Mouse (Mus musculus): ENCODE measurements around the gene Kalrn. TPM values are rescaled to one million over a fixed set of nuclear protein-coding genes. Genes with fewer than 3 reads are reported as not detected.

Kalrn gene
- total and polyA plus RNA-seq, 2 experiments from 2014 or later: 19.4 to 44.5 TPM

DNA sequence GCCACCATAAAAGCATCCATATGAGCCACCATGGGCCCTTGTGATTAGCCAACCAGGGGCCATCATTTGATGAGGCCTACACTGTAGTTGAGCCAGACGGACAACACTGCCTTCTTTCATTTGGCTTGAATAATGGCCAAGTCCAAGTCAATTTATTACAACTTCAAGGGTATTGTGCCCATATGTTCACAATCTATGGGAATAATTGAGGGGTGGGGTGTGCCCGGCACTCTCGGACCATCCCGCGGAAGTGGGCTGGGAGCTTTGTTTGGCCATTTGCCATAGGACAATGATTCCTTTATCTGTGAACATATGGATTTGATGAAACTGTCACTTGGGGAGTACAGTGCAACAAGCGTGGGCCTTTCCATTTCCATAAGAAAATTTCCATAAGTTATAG, 89.6 kb downstream of the Kalrn start:
- WGBS: 89% methylated on average over 6 of the region's 6 CpGs
- no peaks in the 10 kb centered on the region for H3K9me3 ChIP-seq (replicated peaks; ENCODE audit: control insufficient read depth, low read length)
- no peak for DNase-seq (ENCODE audit: low spot score)

DNA sequence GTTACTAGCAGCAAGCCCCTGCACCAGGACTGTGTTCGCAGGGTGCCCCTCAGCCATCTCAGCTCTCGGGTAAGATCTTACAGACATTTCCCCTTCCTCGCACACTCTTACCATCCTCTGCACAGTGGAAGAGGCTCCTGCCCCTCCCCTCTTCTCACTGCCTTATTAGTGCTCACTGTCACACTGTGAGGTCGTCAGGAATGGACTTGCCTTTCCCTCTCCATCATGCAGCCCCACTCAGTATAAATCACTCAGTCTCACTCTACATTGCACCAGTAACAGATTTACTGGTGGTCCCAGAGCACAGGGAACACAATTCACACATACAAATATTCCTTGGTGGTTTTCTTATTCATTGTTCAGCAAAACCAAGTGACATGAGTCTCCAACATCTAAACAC, 98.6 kb downstream of the Kalrn start:
- no peak overlapping the region for H3K4me2 ChIP-seq (ENCODE audit: low read depth, low read length)
- TF ChIP-seq EP300 (IDR thresholded peaks at IDR 0.05; ENCODE audit: low read depth): no peak
- no peak for TF ChIP-seq CTCF (IDR thresholded peaks at IDR 0.05; ENCODE audit: low read depth)
- no peak overlapping the region for H3K4me3 ChIP-seq (ENCODE audit: low read depth, low read length)
- peaks cover 24% of the 10 kb centered on the region for H3K4me1 ChIP-seq (ENCODE audit: control insufficient read depth, insufficient read depth)
- no peaks in the 10 kb centered on the region for H3K27me3 ChIP-seq (ENCODE audit: control insufficient read depth, insufficient read depth, low read length)
- H3K9ac ChIP-seq (replicated peaks; ENCODE audit: low read depth, low read length): no peak overlapping the region
- no peaks in the 10 kb centered on the region for H3K9me3 ChIP-seq (replicated peaks; ENCODE audit: control insufficient read depth, low read length)
- H3K27ac ChIP-seq (ENCODE audit: low read depth): no peak overlapping the region
- H3K36me3 ChIP-seq (replicated peaks; ENCODE audit: control insufficient read depth, insufficient read depth, low read length): no peaks in the 10 kb centered on the region
- DNase-seq (ENCODE audit: low spot score) (no peak), ATAC-seq (ENCODE audit: insufficient read depth, low read depth) (no peak)
- WGBS: 67% methylated on average over 4 of the region's 4 CpGs

More for the DNA sequence above, 89.6 kb downstream of the Kalrn start:
- Histone ChIP-seq H3K27me3 (ENCODE audit: control insufficient read depth, insufficient read depth, low read length) (no peaks in the 10 kb centered on the region), H3K4me3 (ENCODE audit: low read depth, low read length) (no peak overlapping the region), H3K4me1 (ENCODE audit: control insufficient read depth, insufficient read depth) (peaks cover 26% of the 10 kb centered on the region), H3K36me3 (replicated peaks; ENCODE audit: control insufficient read depth, insufficient read depth, low read length) (no peaks in the 10 kb centered on the region), H3K4me2 (ENCODE audit: low read depth, low read length) (no peak overlapping the region), H3K27ac (ENCODE audit: low read depth) (no peak overlapping the region), H3K9ac (replicated peaks; ENCODE audit: low read depth, low read length) (no peak overlapping the region)
- no peak for ATAC-seq (ENCODE audit: insufficient read depth, low read depth)
- TF ChIP-seq EP300 (IDR thresholded peaks at IDR 0.05; ENCODE audit: low read depth) (no peak), CTCF (IDR thresholded peaks at IDR 0.05; ENCODE audit: low read depth) (no peak)

DNA sequence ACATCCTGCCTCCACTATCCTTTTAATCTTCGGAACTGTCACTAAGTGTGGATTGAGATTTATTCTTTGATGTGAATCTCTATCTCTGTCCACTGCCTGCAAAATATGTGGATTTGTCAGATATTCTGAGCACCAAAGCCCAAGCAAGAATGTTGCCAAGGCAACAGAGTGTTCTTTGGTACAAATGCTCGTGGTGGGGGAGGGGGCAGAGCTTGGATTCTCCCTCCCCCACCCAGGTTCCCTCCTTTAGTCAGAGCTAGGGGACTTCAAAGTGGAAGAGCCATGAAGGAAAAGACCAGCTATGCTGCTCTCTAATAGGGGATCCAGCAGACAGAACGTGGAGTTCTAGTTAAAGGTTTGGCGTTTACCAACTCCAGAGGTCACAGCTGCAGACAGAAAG, 99.4 kb downstream of the Kalrn start:
- Histone ChIP-seq H3K9me3 (replicated peaks; ENCODE audit: control insufficient read depth, low read length) (no peaks in the 10 kb centered on the region), H3K4me3 (ENCODE audit: low read depth, low read length) (no peak overlapping the region), H3K9ac (replicated peaks; ENCODE audit: low read depth, low read length) (no peak overlapping the region), H3K36me3 (replicated peaks; ENCODE audit: control insufficient read depth, insufficient read depth, low read length) (no peaks in the 10 kb centered on the region), H3K4me2 (ENCODE audit: low read depth, low read length) (no peak overlapping the region), H3K27me3 (ENCODE audit: control insufficient read depth, insufficient read depth, low read length) (no peaks in the 10 kb centered on the region), H3K4me1 (ENCODE audit: control insufficient read depth, insufficient read depth) (peaks cover 26% of the 10 kb centered on the region), H3K27ac (ENCODE audit: low read depth) (no peak overlapping the region)
- no peak for ATAC-seq (ENCODE audit: insufficient read depth, low read depth)
- DNase-seq (ENCODE audit: low spot score): no peak
- WGBS: 63% methylated on average over 4 of the region's 4 CpGs
- TF ChIP-seq CTCF (IDR thresholded peaks at IDR 0.05; ENCODE audit: low read depth): no peak
- no peak for TF ChIP-seq EP300 (IDR thresholded peaks at IDR 0.05; ENCODE audit: low read depth)

DNA sequence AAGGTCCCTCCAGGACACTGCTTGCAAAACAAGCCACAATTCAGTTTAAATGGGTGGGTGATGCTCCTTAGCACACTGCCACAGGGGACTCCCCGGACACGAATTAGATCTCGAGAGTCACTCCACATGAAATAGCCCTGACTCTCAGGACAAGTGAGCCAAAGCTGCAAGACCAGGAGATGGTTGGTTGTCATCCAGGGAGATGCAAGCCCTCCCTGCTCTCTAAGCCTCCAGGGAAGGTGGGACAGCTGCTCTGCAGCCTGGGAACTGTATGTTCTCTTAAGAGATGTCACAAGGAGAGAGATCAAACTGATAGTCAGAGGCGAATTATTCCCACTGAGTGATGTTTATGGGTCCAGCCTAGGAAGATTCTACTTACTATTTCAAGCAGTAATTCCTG, 101.9 kb downstream of the Kalrn start:
- Histone ChIP-seq H3K9ac (replicated peaks; ENCODE audit: low read depth, low read length) (no peak overlapping the region), H3K27ac (ENCODE audit: low read depth) (no peak overlapping the region), H3K9me3 (replicated peaks; ENCODE audit: control insufficient read depth, low read length) (no peaks in the 10 kb centered on the region), H3K4me1 (ENCODE audit: control insufficient read depth, insufficient read depth) (peaks cover 35% of the 10 kb centered on the region), H3K27me3 (ENCODE audit: control insufficient read depth, insufficient read depth, low read length) (no peaks in the 10 kb centered on the region), H3K4me2 (ENCODE audit: low read depth, low read length) (no peak overlapping the region), H3K4me3 (ENCODE audit: low read depth, low read length) (no peak overlapping the region), H3K36me3 (replicated peaks; ENCODE audit: control insufficient read depth, insufficient read depth, low read length) (no peaks in the 10 kb centered on the region)
- DNase-seq (ENCODE audit: low spot score): no peak
- ATAC-seq (ENCODE audit: insufficient read depth, low read depth): no peak
- no peak for TF ChIP-seq EP300 (IDR thresholded peaks at IDR 0.05; ENCODE audit: low read depth)
- no peak for TF ChIP-seq CTCF (IDR thresholded peaks at IDR 0.05; ENCODE audit: low read depth)
- 72% methylated on average over 4 of the region's 4 CpGs for WGBS

DNA sequence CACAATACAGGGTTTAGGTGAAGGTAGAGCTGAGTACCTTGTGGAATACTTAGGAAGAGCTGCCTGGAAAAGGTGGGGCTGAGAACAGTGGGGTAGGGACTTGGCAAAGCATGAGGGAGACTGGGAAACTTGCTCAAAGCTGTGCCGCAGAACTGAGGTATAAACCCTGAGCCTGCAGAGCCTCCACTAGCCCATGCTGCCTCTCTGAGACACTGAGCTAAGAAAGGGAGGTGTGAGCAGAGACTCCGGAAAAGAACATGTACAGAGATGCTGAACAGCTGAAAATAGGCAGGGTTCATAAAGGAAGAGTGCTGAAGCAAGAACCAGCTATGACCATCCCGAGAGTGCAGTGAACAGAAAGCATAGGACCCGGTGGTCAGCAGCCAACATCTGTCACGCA, 103.0 kb downstream of the Kalrn start:
- H3K4me1 ChIP-seq (ENCODE audit: control insufficient read depth, insufficient read depth): peaks cover 35% of the 10 kb centered on the region
- TF ChIP-seq CTCF (IDR thresholded peaks at IDR 0.05; ENCODE audit: low read depth) (no peak), EP300 (IDR thresholded peaks at IDR 0.05; ENCODE audit: low read depth) (no peak)
- H3K9ac ChIP-seq (replicated peaks; ENCODE audit: low read depth, low read length): no peak overlapping the region
- no peaks in the 10 kb centered on the region for H3K27me3 ChIP-seq (ENCODE audit: control insufficient read depth, insufficient read depth, low read length)
- H3K36me3 ChIP-seq (replicated peaks; ENCODE audit: control insufficient read depth, insufficient read depth, low read length): no peaks in the 10 kb centered on the region
- ATAC-seq (ENCODE audit: insufficient read depth, low read depth) (no peak), DNase-seq (ENCODE audit: low spot score) (no peak)
- H3K9me3 ChIP-seq (replicated peaks; ENCODE audit: control insufficient read depth, low read length): no peaks in the 10 kb centered on the region
- no peak overlapping the region for H3K4me3 ChIP-seq (ENCODE audit: low read depth, low read length)
- H3K27ac ChIP-seq (ENCODE audit: low read depth): no peak overlapping the region
- WGBS: 63% methylated on average over 5 of the region's 5 CpGs
- no peak overlapping the region for H3K4me2 ChIP-seq (ENCODE audit: low read depth, low read length)

DNA sequence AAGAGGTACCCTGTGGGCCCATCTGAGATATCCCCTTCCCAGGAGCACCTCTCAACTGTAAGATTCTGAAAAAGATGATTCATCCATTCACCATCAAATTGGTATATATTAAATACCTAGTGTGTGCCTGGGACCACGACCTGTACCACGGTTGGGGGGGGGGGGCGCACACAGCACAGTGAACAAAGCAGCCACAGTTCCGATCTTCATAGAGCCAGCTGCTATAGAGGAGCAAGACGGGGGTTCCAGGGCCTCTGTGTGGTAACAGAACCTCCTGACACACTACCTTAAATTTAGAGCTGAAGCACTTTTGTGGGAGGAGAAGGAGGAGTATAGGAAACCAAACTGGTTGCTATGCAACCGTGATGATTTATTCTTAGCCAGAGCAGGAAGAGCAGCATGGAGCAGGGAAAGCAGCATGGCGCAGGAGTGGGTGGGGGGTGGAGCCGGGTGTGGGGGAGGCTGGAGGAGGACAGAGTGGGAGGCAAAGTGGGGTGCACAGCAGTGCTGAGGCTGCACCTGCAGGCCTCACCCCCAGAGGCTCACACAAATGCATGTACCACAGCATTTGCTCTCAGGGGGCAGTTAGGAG, 104.0 kb downstream of the Kalrn start:
- WGBS: 31% methylated on average over 8 of the region's 8 CpGs
- H3K9ac ChIP-seq (replicated peaks; ENCODE audit: low read depth, low read length): no peak overlapping the region
- H3K9me3 ChIP-seq (replicated peaks; ENCODE audit: control insufficient read depth, low read length): no peaks in the 10 kb centered on the region
- 0 out of 2 replicates have a peak overlapping the region, but pooled peaks have one; percentile 11 for H3K4me2 ChIP-seq (ENCODE audit: low read depth, low read length)
- no peaks in the 10 kb centered on the region for H3K27me3 ChIP-seq (ENCODE audit: control insufficient read depth, insufficient read depth, low read length)
- no peak overlapping the region for H3K27ac ChIP-seq (ENCODE audit: low read depth)
- DNase-seq (ENCODE audit: low spot score) (peak; percentile 62), ATAC-seq (ENCODE audit: insufficient read depth, low read depth) (peak; percentile 70)
- no peaks in the 10 kb centered on the region for H3K36me3 ChIP-seq (replicated peaks; ENCODE audit: control insufficient read depth, insufficient read depth, low read length)
- no peak for TF ChIP-seq EP300 (IDR thresholded peaks at IDR 0.05; ENCODE audit: low read depth)
- no peak for TF ChIP-seq CTCF (IDR thresholded peaks at IDR 0.05; ENCODE audit: low read depth)
- H3K4me1 ChIP-seq (ENCODE audit: control insufficient read depth, insufficient read depth): peaks cover 35% of the 10 kb centered on the region
- no peak overlapping the region for H3K4me3 ChIP-seq (ENCODE audit: low read depth, low read length)

Measured in heart, postnatal 0 days (tissue).